ENCODE assay signal across 20 mouse cellular contexts in genomic region chr7:105565071-105565836, GRCm38 (mm10). TPM values are rescaled to one million over a fixed set of nuclear protein-coding genes. Genes with fewer than 3 reads are reported as not detected.
A peak's percentile ranks its signal among the peaks of the same experiment; 100 is the strongest.
DNase-seq lines count a peak whose midpoint lies in the region; ATAC-seq and TF ChIP-seq lines count a peak whose summit lies in the region.
"Had no signal": no experiment of that assay in that cellular context is flagged by ENCODE, and none has a peak within 500 bp of the region (broad histone marks: within the 10 kb centered on the region; RNA-seq: fewer than 3 reads in every experiment).

No protein-coding gene starts in this region.

- H3K9me3 ChIP-seq in kidney, embryonic 15.5 days (replicated peaks): no peaks in the 10 kb centered on the region
- no peaks in the 10 kb centered on the region for H3K9me3 ChIP-seq in heart, postnatal 0 days (replicated peaks; ENCODE audit: control insufficient read depth, low read length)
- H3K9me3 ChIP-seq: forebrain, embryonic 15.5 days; hindbrain, embryonic 13.5 days; limb, embryonic 13.5 days; lung, embryonic 15.5 days; midbrain, embryonic 12.5 days had no signal

- H3K4me1 ChIP-seq in kidney, embryonic 15.5 days: peaks cover 19% of the 10 kb centered on the region
- H3K4me1 ChIP-seq in kidney, adult 2 months (ENCODE audit: control insufficient read depth, insufficient read depth, low read length): no peaks in the 10 kb centered on the region
- peaks cover 17% of the 10 kb centered on the region for H3K4me1 ChIP-seq in heart, postnatal 0 days (ENCODE audit: control insufficient read depth, insufficient read depth)

- TF ChIP-seq EP300 in heart, postnatal 0 days (IDR thresholded peaks at IDR 0.05; ENCODE audit: low read depth): peak; percentile 87

- H3K36me3 ChIP-seq in kidney, embryonic 15.5 days: peaks cover 43% of the 10 kb centered on the region
- no peaks in the 10 kb centered on the region for H3K36me3 ChIP-seq in kidney, adult 2 months (ENCODE audit: control insufficient read depth, insufficient read depth, low read length)
- peaks cover 5% of the 10 kb centered on the region; the same call in 1 of the 2 replicates for H3K36me3 ChIP-seq in heart, postnatal 0 days (replicated peaks; ENCODE audit: control insufficient read depth, insufficient read depth, low read length)

- H3K9ac ChIP-seq in kidney, embryonic 15.5 days: no peak overlapping the region
- H3K9ac ChIP-seq in heart, postnatal 0 days (replicated peaks; ENCODE audit: low read depth, low read length): no peak overlapping the region
- H3K9ac ChIP-seq: forebrain, embryonic 15.5 days; hindbrain, embryonic 13.5 days; limb, embryonic 13.5 days; lung, embryonic 15.5 days; midbrain, embryonic 12.5 days had no signal

- no peak overlapping the region for H3K27ac ChIP-seq in kidney, embryonic 15.5 days
- H3K27ac ChIP-seq in kidney, adult 2 months (ENCODE audit: insufficient read depth, low read depth, low read length): no peak overlapping the region
- H3K27ac ChIP-seq in heart, postnatal 0 days (ENCODE audit: low read depth): peak overlapping the region; percentile 78
- H3K27ac ChIP-seq: forebrain, embryonic 15.5 days; hindbrain, embryonic 13.5 days; limb, embryonic 13.5 days; lung, embryonic 15.5 days; midbrain, embryonic 12.5 days had no signal

- TF ChIP-seq CTCF in kidney, adult 2 months (conservative IDR thresholded peaks at IDR 0.05; ENCODE audit: insufficient read depth, insufficient read length, low read depth, low read length): no peak
- no peak for TF ChIP-seq CTCF in heart, postnatal 0 days (IDR thresholded peaks at IDR 0.05; ENCODE audit: low read depth)

- 91% methylated on average over 17 of the region's 17 CpGs for WGBS in kidney, embryonic 15.5 days
- 90% methylated on average over 17 of the region's 17 CpGs for WGBS in kidney, adult 2 months
- 52% methylated on average over 17 of the region's 17 CpGs for WGBS in heart, postnatal 0 days

- H3K4me3 ChIP-seq in kidney, embryonic 15.5 days (replicated peaks): no peak overlapping the region
- H3K4me3 ChIP-seq in kidney, adult 2 months (ENCODE audit: insufficient read depth, low read depth, low read length): no peak overlapping the region
- H3K4me3 ChIP-seq in heart, postnatal 0 days (ENCODE audit: low read depth, low read length): no peak overlapping the region
- H3K4me3 ChIP-seq: forebrain, embryonic 15.5 days; hindbrain, embryonic 13.5 days; limb, embryonic 13.5 days; lung, embryonic 15.5 days; midbrain, embryonic 12.5 days; myocyte had no signal

- no peaks in the 10 kb centered on the region for H3K27me3 ChIP-seq in kidney, embryonic 15.5 days
- H3K27me3 ChIP-seq in kidney, adult 2 months (replicated peaks; ENCODE audit: control insufficient read depth, insufficient read depth, low read length): no peaks in the 10 kb centered on the region
- no peaks in the 10 kb centered on the region for H3K27me3 ChIP-seq in heart, postnatal 0 days (ENCODE audit: control insufficient read depth, insufficient read depth, low read length)
- H3K27me3 ChIP-seq: CH12.LX; forebrain, embryonic 15.5 days; hindbrain, embryonic 13.5 days; limb, embryonic 13.5 days; lung, embryonic 15.5 days; midbrain, embryonic 12.5 days had no signal

- DNase-seq in cerebellum, adult 11-12 months: peak; percentile 55
- DNase-seq in cerebellum, postnatal 36 days: no peak
- no peak for DNase-seq in kidney, adult 2 months
- DNase-seq in MN1 (ENCODE audit: low spot score): peak; percentile 24
- DNase-seq in heart, postnatal 0 days (ENCODE audit: low spot score): peak; percentile 86
- no peak for DNase-seq in thymus, postnatal 14 days
- DNase-seq: gastrocnemius, postnatal 10 days; kidney, postnatal 36 days; layer of hippocampus, postnatal 36 days; right cerebral cortex, postnatal 4 days had no signal

- H3K4me2 ChIP-seq in kidney, embryonic 15.5 days: no peak overlapping the region
- peak overlapping the region; percentile 5; the same call in 1 of the 2 replicates for H3K4me2 ChIP-seq in heart, postnatal 0 days (ENCODE audit: low read depth, low read length)
- H3K4me2 ChIP-seq: forebrain, embryonic 15.5 days; hindbrain, embryonic 13.5 days; limb, embryonic 13.5 days; lung, embryonic 15.5 days; midbrain, embryonic 12.5 days had no signal

- 0 out of 2 replicates have a peak, but pooled peaks have one; percentile 9 for ATAC-seq in kidney, embryonic 15.5 days (replicated peaks; ENCODE audit: low FRiP score)
- peak; percentile 93 for ATAC-seq in heart, postnatal 0 days (ENCODE audit: insufficient read depth, low read depth)
- no peak for ATAC-seq in erythroblast, adult 5-6 weeks (replicated peaks; ENCODE audit: low FRiP score, poor library complexity, severe bottlenecking)
- ATAC-seq: forebrain, embryonic 15.5 days; intestine, embryonic 16.5 days had no signal

- no peak for TF ChIP-seq POLR2A in kidney, adult 2 months (IDR thresholded peaks at IDR 0.05; ENCODE audit: low read depth, low read length)

RNA-seq across cellular contexts. Expression of gene Smpd1, which starts 11.1 kb away (rescaled TPM):
- 44.7 and 47.7 TPM in 2 replicates for polyA plus RNA-seq in kidney, embryonic 15.5 days (2015; fragmentation: Nextera tagmentation; extraction: Ambion mirVana)
- 109 and 144 TPM in 2 replicates for polyA plus RNA-seq in kidney, adult 2 months (2012; rRNA removed)
- 159 and 173 TPM in 2 replicates for total RNA-seq in heart, postnatal 0 days (2014; rRNA removed; ENCODE audit: low replicate concordance)
- 81.0 and 85.3 TPM in 2 replicates for polyA plus RNA-seq in heart, postnatal 0 days (2015; fragmentation: Nextera tagmentation; extraction: Ambion mirVana)
- 8.6 and 11.7 TPM in 2 replicates for total RNA-seq in erythroblast, adult 5-6 weeks (2015; ENCODE audit: low replicate concordance)
- total RNA-seq in erythroblast, adult 5-6 weeks (2017; ENCODE audit: low replicate concordance): 2.0 and 4.4 TPM in 2 replicates

RNA-seq across cellular contexts. Expression of gene Apbb1, which starts 16.2 kb away (rescaled TPM):
- 45.9 and 56.9 TPM in 2 replicates for polyA plus RNA-seq in kidney, embryonic 15.5 days (2015; fragmentation: Nextera tagmentation; extraction: Ambion mirVana)
- polyA plus RNA-seq in kidney, adult 2 months (2012; rRNA removed): 35.4 and 46.2 TPM in 2 replicates
- total RNA-seq in heart, postnatal 0 days (2014; rRNA removed; ENCODE audit: low replicate concordance): 48.0 and 170 TPM in 2 replicates
- 67.3 and 69.7 TPM in 2 replicates for polyA plus RNA-seq in heart, postnatal 0 days (2015; fragmentation: Nextera tagmentation; extraction: Ambion mirVana)
- total RNA-seq in erythroblast, adult 5-6 weeks (2015; ENCODE audit: low replicate concordance): not detected in 2 replicates
- total RNA-seq in erythroblast, adult 5-6 weeks (2017; ENCODE audit: low replicate concordance): 4.3 and 8.3 TPM in 2 replicates

RNA-seq across cellular contexts. Expression of gene Hpx, which starts 34.7 kb away (rescaled TPM):
- polyA plus RNA-seq in kidney, embryonic 15.5 days (2015; fragmentation: Nextera tagmentation; extraction: Ambion mirVana): 2.0 and 4.4 TPM in 2 replicates
- polyA plus RNA-seq in kidney, adult 2 months (2012; rRNA removed): 0.34 and 0.61 TPM in 2 replicates
- 0.38 and 1.0 TPM in 2 replicates for total RNA-seq in heart, postnatal 0 days (2014; rRNA removed; ENCODE audit: low replicate concordance)
- 0.15 and 0.18 TPM in 2 replicates for polyA plus RNA-seq in heart, postnatal 0 days (2015; fragmentation: Nextera tagmentation; extraction: Ambion mirVana)
- not detected in 2 replicates for total RNA-seq in erythroblast, adult 5-6 weeks (2015; ENCODE audit: low replicate concordance)
- total RNA-seq in erythroblast, adult 5-6 weeks (2017; ENCODE audit: low replicate concordance): not detected in 2 replicates
- total RNA-seq: CH12.LX had no signal

Comparison
In these comparisons a context has a peak if more than half of its experiments do, and no peak if none do; other contexts are left out.
1. DNase-seq: peak in cerebellum, adult 11-12 months (single experiment), MN1 (single experiment) and heart, postnatal 0 days (single experiment); none in cerebellum, postnatal 36 days (0 of 2), kidney, adult 2 months (single experiment) and thymus, postnatal 14 days (single experiment).